Mouse (Mus musculus): ENCODE results near the gene Gm5767. TPM values are rescaled to one million over a fixed set of nuclear protein-coding genes. Genes with fewer than 3 reads are reported as not detected.
A peak's percentile ranks its signal among the peaks of the same experiment; 100 is the strongest.
"Not testable (repeated sequence)": the region's sequence is repeated elsewhere in the genome, so short reads cannot be mapped to it uniquely, and the experiment has no call there.

The Gm5767 gene
- total and polyA plus RNA-seq, 3 experiments: not detected

DNA sequence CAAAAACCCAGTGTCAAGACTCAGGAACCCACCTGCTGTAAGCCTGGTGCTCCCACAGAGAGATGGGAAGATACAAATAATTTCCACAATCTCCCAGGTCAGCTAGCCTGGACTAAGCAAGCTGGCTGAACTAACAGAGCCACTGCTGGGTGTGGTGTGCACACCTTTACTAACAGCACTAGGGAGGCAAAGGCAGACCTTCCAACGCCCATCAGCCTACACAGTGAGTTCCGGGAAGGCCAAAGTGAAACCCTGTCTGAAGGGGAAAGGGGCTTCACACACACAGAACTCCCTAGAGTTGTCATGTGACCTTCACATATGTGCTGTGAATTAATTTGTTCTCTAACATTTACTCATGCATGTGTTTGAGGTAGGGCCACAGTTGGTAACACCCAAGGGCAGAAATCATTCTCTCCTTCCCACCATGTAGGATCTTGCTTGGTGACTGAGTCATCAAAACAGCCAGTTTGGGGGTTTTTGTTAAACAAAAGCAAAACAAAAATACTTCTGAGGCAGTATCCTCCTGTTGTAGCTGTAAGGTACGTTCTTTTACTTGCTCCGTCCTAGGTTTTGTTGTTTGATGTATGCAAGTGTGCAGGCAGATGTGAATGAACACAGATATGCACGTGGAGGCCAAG lies 47.7 kb downstream of the Gm5767 start:
- TF ChIP-seq POLR2AphosphoS2 (IDR thresholded peaks at IDR 0.05; ENCODE audit: low read length): no peak
- TF ChIP-seq USF1 (IDR thresholded peaks at IDR 0.05; ENCODE audit: low read depth, low read length): peak; percentile 8; the same call in 1 of the 2 replicates
- peaks cover 15 to 39% of the 10 kb centered on the region in 2 experiments for H3K36me3 ChIP-seq (ENCODE audit: control insufficient read depth in 1 of 2, insufficient read depth in 2 of 2, low read length in 2 of 2)
- peaks cover 7 to 28% of the 10 kb centered on the region in 2 experiments for H3K4me1 ChIP-seq (ENCODE audit: control insufficient read depth in 1 of 2, insufficient read depth in 2 of 2, low read length in 2 of 2)

DNA sequence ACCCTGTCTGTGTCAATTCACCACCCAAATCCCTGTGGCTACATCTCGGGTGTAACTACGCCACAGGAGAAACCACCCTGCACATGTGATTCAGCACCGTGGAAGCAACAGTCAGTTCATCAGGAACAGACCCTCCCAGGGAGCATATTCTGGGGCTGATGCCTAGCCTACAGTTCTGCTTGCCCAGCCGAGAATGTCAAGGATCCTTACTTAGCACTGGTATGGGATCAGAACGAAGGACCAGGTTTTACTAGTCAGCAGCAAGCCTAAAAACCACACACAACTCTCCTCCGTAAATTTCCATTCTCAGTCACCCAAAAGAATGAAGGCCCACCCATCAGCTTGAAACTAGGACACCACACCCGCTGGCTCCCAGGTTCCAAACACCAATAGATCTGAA lies 51.1 kb downstream of the Gm5767 start:
- no peak overlapping the region for H3K27ac ChIP-seq (ENCODE audit: control insufficient read depth, low read depth, low read length)
- peaks cover 7 to 43% of the 10 kb centered on the region in 2 experiments; a peak in 3 of 4 replicates for H3K4me1 ChIP-seq (ENCODE audit: control insufficient read depth in 1 of 2, insufficient read depth in 2 of 2, low read length in 2 of 2)

More for the DNA sequence above, 47.7 kb downstream of the Gm5767 start:
- no peaks in the 10 kb centered on the region for H3K9me3 ChIP-seq (replicated peaks; ENCODE audit: insufficient read depth, low read length)
- H3K27ac ChIP-seq (ENCODE audit: control insufficient read depth, low read depth, low read length): no peak overlapping the region
- H3K4me3 ChIP-seq (ENCODE audit: control insufficient read depth in 1 of 2, insufficient read depth in 1 of 2, low read depth in 2 of 2, low read length in 2 of 2): no peak overlapping the region
- no peaks in the 10 kb centered on the region for H3K27me3 ChIP-seq (ENCODE audit: control insufficient read depth in 1 of 2, insufficient read depth in 2 of 2, low read length in 2 of 2)
- no peak overlapping the region for H3K9ac ChIP-seq (ENCODE audit: control insufficient read depth, low read depth, low read length, poor library complexity, severe bottlenecking)
- no peak for DNase-seq (ENCODE audit: low read depth, low spot score)
- peaks cover 87% of the 10 kb centered on the region for H3K79me2 ChIP-seq (ENCODE audit: control insufficient read depth, insufficient read depth, low read length, poor library complexity)

DNA sequence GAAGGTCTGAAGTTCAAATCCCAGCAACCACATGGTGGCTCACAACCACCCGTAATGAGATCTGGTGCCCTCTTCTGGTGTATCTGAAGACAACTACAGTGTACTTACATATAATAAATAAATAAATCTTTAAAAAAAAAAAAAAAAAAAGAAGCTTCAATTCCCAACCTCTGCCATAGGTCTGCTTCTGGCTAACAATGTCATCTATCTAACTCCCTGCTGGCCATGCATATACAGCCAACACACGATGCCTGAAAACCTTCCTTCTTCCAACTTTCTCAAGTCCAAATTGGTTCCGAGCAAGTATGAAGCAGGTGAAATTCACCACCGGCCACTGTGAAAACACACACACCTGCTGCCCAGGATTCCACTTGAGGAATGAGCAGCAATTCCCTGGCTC lies 51.9 kb downstream of the Gm5767 start:
- DNase-seq (ENCODE audit: low read depth, low spot score); H3K27me3 ChIP-seq (ENCODE audit: control insufficient read depth in 1 of 2, insufficient read depth in 2 of 2, low read length in 2 of 2); H3K9me3 ChIP-seq (replicated peaks; ENCODE audit: insufficient read depth, low read length); H3K27ac ChIP-seq (ENCODE audit: control insufficient read depth, low read depth, low read length); H3K4me3 ChIP-seq (ENCODE audit: control insufficient read depth in 1 of 2, insufficient read depth in 1 of 2, low read depth in 2 of 2, low read length in 2 of 2); H3K9ac ChIP-seq (ENCODE audit: control insufficient read depth, low read depth, low read length, poor library complexity, severe bottlenecking): not testable (repeated sequence)
- Histone ChIP-seq H3K36me3 (ENCODE audit: control insufficient read depth in 1 of 2, insufficient read depth in 2 of 2, low read length in 2 of 2) (peaks cover 12 to 34% of the 10 kb centered on the region in 2 experiments), H3K4me1 (ENCODE audit: control insufficient read depth in 1 of 2, insufficient read depth in 2 of 2, low read length in 2 of 2) (peaks cover 7 to 42% of the 10 kb centered on the region in 2 experiments; a peak in 3 of 4 replicates), H3K79me2 (ENCODE audit: control insufficient read depth, insufficient read depth, low read length, poor library complexity) (peaks cover 93% of the 10 kb centered on the region)
- TF ChIP-seq TBP (IDR thresholded peaks at IDR 0.05; ENCODE audit: low read depth, low read length) (0 out of 2 replicates have a peak, but pooled peaks have one; percentile 4), ZNF384 (IDR thresholded peaks at IDR 0.05; ENCODE audit: low read depth, low read length) (peak; percentile 56; the same call in 1 of the 2 replicates)

More for the DNA sequence above, 51.1 kb downstream of the Gm5767 start:
- Histone ChIP-seq H3K36me3 (ENCODE audit: control insufficient read depth in 1 of 2, insufficient read depth in 2 of 2, low read length in 2 of 2) (peaks cover 12 to 40% of the 10 kb centered on the region in 2 experiments), H3K9me3 (replicated peaks; ENCODE audit: insufficient read depth, low read length) (no peaks in the 10 kb centered on the region), H3K79me2 (ENCODE audit: control insufficient read depth, insufficient read depth, low read length, poor library complexity) (peaks cover 89% of the 10 kb centered on the region), H3K9ac (ENCODE audit: control insufficient read depth, low read depth, low read length, poor library complexity, severe bottlenecking) (no peak overlapping the region), H3K27me3 (ENCODE audit: control insufficient read depth in 1 of 2, insufficient read depth in 2 of 2, low read length in 2 of 2) (no peaks in the 10 kb centered on the region), H3K4me3 (ENCODE audit: control insufficient read depth in 1 of 2, insufficient read depth in 1 of 2, low read depth in 2 of 2, low read length in 2 of 2) (no peak overlapping the region)
- TF ChIP-seq EP300 (IDR thresholded peaks at IDR 0.05; ENCODE audit: low read depth in 1 of 2, low read length in 2 of 2) (no peak), MAX (IDR thresholded peaks at IDR 0.05; ENCODE audit: low read length) (no peak), ZMIZ1 (IDR thresholded peaks at IDR 0.05; ENCODE audit: low read depth, low read length) (no peak), USF2 (IDR thresholded peaks at IDR 0.05; ENCODE audit: borderline replicate concordance in 1 of 2, insufficient read depth in 1 of 2, low read depth in 1 of 2, low read length in 2 of 2) (no peak), USF1 (IDR thresholded peaks at IDR 0.05; ENCODE audit: low read depth, low read length) (no peak), SIN3A (IDR thresholded peaks at IDR 0.05; ENCODE audit: low read length) (no peak), ZNF384 (IDR thresholded peaks at IDR 0.05; ENCODE audit: low read depth, low read length) (no peak), TCF12 (IDR thresholded peaks at IDR 0.05; ENCODE audit: low read depth, low read length) (no peak), NELFE (IDR thresholded peaks at IDR 0.05; ENCODE audit: low read depth, low read length) (no peak), HCFC1 (IDR thresholded peaks at IDR 0.05; ENCODE audit: low read depth, low read length) (no peak), MYC (IDR thresholded peaks at IDR 0.05; ENCODE audit: low read depth, low read length) (no peak), ZC3H11A (IDR thresholded peaks at IDR 0.05; ENCODE audit: low read depth, low read length) (no peak)
- no peak for DNase-seq (ENCODE audit: low read depth, low spot score)

Other genes starting within 250 kb of the Gm5767 start
- 11.7 and 12.0 TPM in 2 replicates for gene Mettl22, start 210.0 kb upstream of the Gm5767 start, total RNA-seq (2012; rRNA removed)
- 10 to 100 TPM in 1 of 2 experiments, not detected in 1; 19.0 TPM for gene Mettl22, start 210.0 kb upstream of the Gm5767 start, polyA plus RNA-seq (2012; ENCODE audit: insufficient read depth in 1 of 2, insufficient read length in 2 of 2, low read depth in 1 of 2, low replicate concordance in 2 of 2, missing spikeins in 1 of 2)
- 0.23 and 0.27 TPM in 2 replicates for gene Abat, start 167.3 kb upstream of the Gm5767 start, total RNA-seq (2012; rRNA removed)
- under 1 TPM in 1 of 2 experiments, not detected in 1; 0.77 TPM for gene Abat, start 167.3 kb upstream of the Gm5767 start, polyA plus RNA-seq (2012; ENCODE audit: insufficient read depth in 1 of 2, insufficient read length in 2 of 2, low read depth in 1 of 2, low replicate concordance in 2 of 2, missing spikeins in 1 of 2)
- gene Pmm2, start 43.1 kb upstream of the Gm5767 start, total RNA-seq (2012; rRNA removed): 44.5 and 53.4 TPM in 2 replicates
- gene Pmm2, start 43.1 kb upstream of the Gm5767 start, polyA plus RNA-seq (2012; ENCODE audit: insufficient read depth in 1 of 2, insufficient read length in 2 of 2, low read depth in 1 of 2, low replicate concordance in 2 of 2, missing spikeins in 1 of 2): 10 to 100 TPM in 1 of 2 experiments, not detected in 1; 96.0 TPM
- 18.4 and 22.5 TPM in 2 replicates for gene Tmem186, start 43.1 kb upstream of the Gm5767 start, total RNA-seq (2012; rRNA removed)
- gene Tmem186, start 43.1 kb upstream of the Gm5767 start, polyA plus RNA-seq (2012; ENCODE audit: insufficient read depth in 1 of 2, insufficient read length in 2 of 2, low read depth in 1 of 2, low replicate concordance in 2 of 2, missing spikeins in 1 of 2): 10 to 100 TPM; 18.9 to 99.9 TPM
- 19.5 and 21.4 TPM in 2 replicates for gene Carhsp1, start 8.6 kb upstream of the Gm5767 start, total RNA-seq (2012; rRNA removed)
- 10 to 100 TPM in 1 of 2 experiments, not detected in 1; 28.0 TPM for gene Carhsp1, start 8.6 kb upstream of the Gm5767 start, polyA plus RNA-seq (2012; ENCODE audit: insufficient read depth in 1 of 2, insufficient read length in 2 of 2, low read depth in 1 of 2, low replicate concordance in 2 of 2, missing spikeins in 1 of 2)
- gene Usp7, start 111.5 kb downstream of the Gm5767 start, total RNA-seq (2012; rRNA removed): 101 and 105 TPM in 2 replicates
- gene Usp7, start 111.5 kb downstream of the Gm5767 start, polyA plus RNA-seq (2012; ENCODE audit: insufficient read depth in 1 of 2, insufficient read length in 2 of 2, low read depth in 1 of 2, low replicate concordance in 2 of 2, missing spikeins in 1 of 2): 100 to 1,000 TPM in 1 of 2 experiments, 10 to 100 TPM in 1; 94.2 to 425 TPM
- 25.3 and 27.6 TPM in 2 replicates for gene 1810013L24Rik, start 149.3 kb downstream of the Gm5767 start, total RNA-seq (2012; rRNA removed)
- gene 1810013L24Rik, start 149.3 kb downstream of the Gm5767 start, polyA plus RNA-seq (2012; ENCODE audit: insufficient read depth in 1 of 2, insufficient read length in 2 of 2, low read depth in 1 of 2, low replicate concordance in 2 of 2, missing spikeins in 1 of 2): 100 to 1,000 TPM in 1 of 2 experiments, 10 to 100 TPM in 1; 29.9 to 154 TPM